Mouse (Mus musculus) urinary bladder, postnatal 14 days (tissue): ENCODE results near the gene 1700030J22Rik.

Experiments used
- DNase-seq: peaks from one replicate; pipeline ENCODE4 v3.0.0; 2021; ENCODE audit warnings: low spot score

The 1700030J22Rik gene

GRCm38 (mm10) chr8:116978631-116979256 is at the start of gene 1700030J22Rik:
1700030J22Rik (minus strand) TSS chr8:116978959.
- peak; percentile 99 for DNase-seq

- no peak for DNase-seq
Observed at GRCm38 (mm10) chr8:117027601-117028000, 48.8 kb upstream of the 1700030J22Rik start.

- no peak for DNase-seq
Observed at GRCm38 (mm10) chr8:117022297-117022993, 43.7 kb upstream of the 1700030J22Rik start.

GRCm38 (mm10) chr8:117019323-117020275 is 40.8 kb upstream of the 1700030J22Rik start:
- no peak for DNase-seq

- DNase-seq = no peak
Observed at GRCm38 (mm10) chr8:117017896-117018295, 39.1 kb upstream of the 1700030J22Rik start.

- DNase-seq = no peak
Observed at GRCm38 (mm10) chr8:117017006-117017405, 38.2 kb upstream of the 1700030J22Rik start.

- DNase-seq = no peak
Observed at GRCm38 (mm10) chr8:117015670-117016069, 36.9 kb upstream of the 1700030J22Rik start.

- no peak for DNase-seq
Observed at GRCm38 (mm10) chr8:117011366-117011765, 32.6 kb upstream of the 1700030J22Rik start.

GRCm38 (mm10) chr8:116994016-116994716 is 15.4 kb upstream of the 1700030J22Rik start:
- no peak for DNase-seq

- DNase-seq = peak; percentile 99
Observed at GRCm38 (mm10) chr8:116993095-116993867, 14.5 kb upstream of the 1700030J22Rik start, which contains the start of gene Gcsh. Gcsh (minus strand) TSS chr8:116993537.

GRCm38 (mm10) chr8:116992176-116992971 is 13.6 kb upstream of the 1700030J22Rik start:
- peak; percentile 31 for DNase-seq

GRCm38 (mm10) chr8:116991241-116991640 is 12.5 kb upstream of the 1700030J22Rik start:
- no peak for DNase-seq

GRCm38 (mm10) chr8:116989842-116990241 is 11.1 kb upstream of the 1700030J22Rik start:
- DNase-seq = no peak

GRCm38 (mm10) chr8:116980117-116980516 is 1.4 kb upstream of the 1700030J22Rik start:
- peak; percentile 62 for DNase-seq

GRCm38 (mm10) chr8:116978052-116978451 is 707 bp downstream of the 1700030J22Rik start:
- DNase-seq = no peak

GRCm38 (mm10) chr8:116975606-116976005 is 3.2 kb downstream of the 1700030J22Rik start:
- no peak for DNase-seq

- no peak for DNase-seq
Observed at GRCm38 (mm10) chr8:116975066-116975465, 3.7 kb downstream of the 1700030J22Rik start.

GRCm38 (mm10) chr8:116969531-116969930 is 9.2 kb downstream of the 1700030J22Rik start:
- DNase-seq = no peak

GRCm38 (mm10) chr8:116954415-116954814 is 24.3 kb downstream of the 1700030J22Rik start:
- no peak for DNase-seq

- DNase-seq = no peak
Observed at GRCm38 (mm10) chr8:116952428-116952827, 26.3 kb downstream of the 1700030J22Rik start.
